Mouse (Mus musculus) cortical plate, adult 2 months (tissue): ENCODE results near the gene Kndc1.

Experiments used
- CTCF ChIP-seq: fragments of 200-500 bp; IDR thresholded peaks from 2 replicates; pipeline ENCODE4 v1.5.1; 2011; ENCODE audit warnings: mild to moderate bottlenecking, control low read depth, low read length; ENCODE audit not compliant: insufficient read depth; ENCODE audit errors: extremely low read depth
- POLR2A ChIP-seq: fragments of 200-500 bp; IDR thresholded peaks from 2 replicates; pipeline ENCODE4 v1.6.1; 2011; ENCODE audit warnings: mild to moderate bottlenecking, low read length, control low read depth; ENCODE audit not compliant: insufficient read depth; ENCODE audit errors: extremely low read depth

GRCm38 (mm10) chr7:139908176-139908575 lies 13.7 kb downstream of the Kndc1 start:
- no peak for TF ChIP-seq CTCF
- no peak for TF ChIP-seq POLR2A
